Mouse (Mus musculus): Measurements from ENCODE around the gene Aldh16a1. TPM values are rescaled to one million over a fixed set of nuclear protein-coding genes. Genes with fewer than 3 reads are reported as not detected.

The Aldh16a1 gene
- polyA plus RNA-seq, 1 experiment from 2014 or later, result 19.3 TPM

- no peaks in the 10 kb centered on the region for H3K4me1 ChIP-seq (replicated peaks; ENCODE audit: control insufficient read depth, insufficient read depth, low read length)
- no peaks in the 10 kb centered on the region for H3K36me3 ChIP-seq (ENCODE audit: control insufficient read depth, insufficient read depth)
- ATAC-seq, result no peak
- H3K9ac ChIP-seq (replicated peaks; ENCODE audit: low read depth, low read length), result no peak overlapping the region
- WGBS, result 31% methylated on average over 6 of the region's 6 CpGs
- no peaks in the 10 kb centered on the region for H3K9me3 ChIP-seq (ENCODE audit: control insufficient read depth, low read length)
- no peak overlapping the region for H3K27ac ChIP-seq (ENCODE audit: low read length)
- no peak overlapping the region for H3K4me3 ChIP-seq (replicated peaks; ENCODE audit: low read length)
- no peaks in the 10 kb centered on the region for H3K27me3 ChIP-seq (replicated peaks; ENCODE audit: control insufficient read depth, insufficient read depth, low read length)
- no peak overlapping the region for H3K4me2 ChIP-seq (ENCODE audit: low read length)
Observed at GRCm38 (mm10) chr7:45106441-45106840, 47.9 kb downstream of the Aldh16a1 start.

DNA sequence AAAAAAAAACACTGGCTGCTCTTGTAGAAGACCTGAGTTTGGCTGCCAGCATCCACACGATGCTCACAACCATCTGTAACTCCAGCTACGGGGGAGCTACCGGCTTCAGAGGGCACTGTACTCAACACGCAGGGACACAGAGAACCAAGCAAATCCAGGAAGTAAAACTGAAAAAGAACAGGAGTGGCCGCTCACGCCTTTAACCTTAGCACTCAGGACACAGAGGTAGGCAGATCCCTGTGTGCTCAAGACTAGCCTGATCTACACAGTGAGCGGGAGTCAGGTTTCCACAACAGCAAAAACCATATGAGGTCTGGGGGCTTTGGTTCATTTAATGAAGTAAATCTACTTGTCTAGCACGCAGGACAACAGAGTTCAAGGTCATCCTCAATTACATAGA lies 48.9 kb downstream of the Aldh16a1 start:
- ATAC-seq, result no peak
- WGBS, result 80% methylated on average over 8 of the region's 8 CpGs
- Histone ChIP-seq H3K4me3 (replicated peaks; ENCODE audit: low read length) (no peak overlapping the region), H3K36me3 (ENCODE audit: control insufficient read depth, insufficient read depth) (no peaks in the 10 kb centered on the region), H3K9ac (replicated peaks; ENCODE audit: low read depth, low read length) (no peak overlapping the region), H3K27ac (ENCODE audit: low read length) (no peak overlapping the region), H3K27me3 (replicated peaks; ENCODE audit: control insufficient read depth, insufficient read depth, low read length) (no peaks in the 10 kb centered on the region), H3K4me1 (replicated peaks; ENCODE audit: control insufficient read depth, insufficient read depth, low read length) (no peaks in the 10 kb centered on the region), H3K9me3 (ENCODE audit: control insufficient read depth, low read length) (no peaks in the 10 kb centered on the region), H3K4me2 (ENCODE audit: low read length) (no peak overlapping the region)

DNA sequence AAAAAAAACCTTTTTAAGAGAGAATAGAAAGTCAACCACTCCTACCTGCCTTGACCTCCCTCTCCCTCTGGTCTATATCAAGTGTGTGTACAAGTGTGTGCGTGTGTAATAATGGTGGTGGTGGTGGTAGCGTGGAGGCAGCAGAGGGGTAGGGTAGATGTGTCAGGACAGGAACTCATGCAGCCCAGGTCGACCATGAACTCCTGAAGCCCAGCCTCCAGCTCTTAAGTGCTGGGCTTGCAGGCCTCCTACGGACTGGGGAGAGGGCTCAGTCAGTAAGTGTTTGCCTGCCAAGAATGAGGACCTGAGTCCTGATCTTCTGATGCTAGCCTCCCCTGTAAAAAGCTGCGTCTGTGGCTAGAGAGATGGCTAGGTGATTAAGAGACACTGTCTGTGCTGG lies 49.4 kb downstream of the Aldh16a1 start:
- 84% methylated on average over 5 of the region's 5 CpGs for WGBS
- no peak overlapping the region for H3K27ac ChIP-seq (ENCODE audit: low read length)
- no peaks in the 10 kb centered on the region for H3K27me3 ChIP-seq (replicated peaks; ENCODE audit: control insufficient read depth, insufficient read depth, low read length)
- H3K4me1 ChIP-seq (replicated peaks; ENCODE audit: control insufficient read depth, insufficient read depth, low read length), result no peaks in the 10 kb centered on the region
- no peak overlapping the region for H3K4me3 ChIP-seq (replicated peaks; ENCODE audit: low read length)
- H3K9ac ChIP-seq (replicated peaks; ENCODE audit: low read depth, low read length), result no peak overlapping the region
- no peaks in the 10 kb centered on the region for H3K9me3 ChIP-seq (ENCODE audit: control insufficient read depth, low read length)
- ATAC-seq, result no peak
- no peak overlapping the region for H3K4me2 ChIP-seq (ENCODE audit: low read length)
- H3K36me3 ChIP-seq (ENCODE audit: control insufficient read depth, insufficient read depth), result no peaks in the 10 kb centered on the region

DNA sequence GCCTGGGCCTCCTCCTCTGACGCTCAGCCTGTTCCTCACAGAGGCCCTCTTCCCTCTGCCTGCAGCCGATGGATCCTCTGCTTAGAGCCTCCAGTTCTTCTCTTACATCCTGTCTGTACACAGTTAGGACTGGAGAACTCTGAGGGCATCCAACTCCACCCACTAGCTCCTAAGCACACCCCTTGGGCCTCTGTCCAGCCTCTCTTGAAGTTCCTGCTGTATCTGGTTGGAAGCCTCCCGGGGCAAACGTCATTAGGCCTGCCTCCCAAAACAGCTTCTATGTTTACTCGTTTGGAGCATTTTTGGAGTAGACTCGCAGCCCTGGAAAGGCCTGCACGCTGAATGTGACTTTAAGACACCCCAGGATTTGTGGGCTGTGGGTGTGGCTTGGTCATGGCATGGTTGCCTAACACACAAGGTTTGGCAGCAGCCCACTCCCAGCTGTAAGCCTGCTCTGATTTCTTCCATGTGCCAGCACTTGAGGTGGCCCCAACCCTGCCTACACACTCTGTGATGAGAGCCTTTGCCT lies 50.7 kb downstream of the Aldh16a1 start, which contains the start of gene Fcgrt:
TSS of gene Fcgrt (minus strand) at position 200 of the 529 bp plus-strand sequence.
- no peak within 1 kb of the TSS for H3K9ac ChIP-seq (replicated peaks; ENCODE audit: low read depth, low read length)
- H3K27me3 ChIP-seq (replicated peaks; ENCODE audit: control insufficient read depth, insufficient read depth, low read length), result no peaks in the 10 kb centered on the region
- H3K4me1 ChIP-seq (replicated peaks; ENCODE audit: control insufficient read depth, insufficient read depth, low read length), result no peaks in the 10 kb centered on the region
- H3K36me3 ChIP-seq (ENCODE audit: control insufficient read depth, insufficient read depth), result no peaks in the 10 kb centered on the region
- 75% methylated on average over 7 of the region's 7 CpGs for WGBS
- H3K4me2 ChIP-seq (ENCODE audit: low read length), result no peak within 1 kb of the TSS
- no peak within 1 kb of the TSS for H3K27ac ChIP-seq (ENCODE audit: low read length)
- no peak within 1 kb of the TSS for H3K4me3 ChIP-seq (replicated peaks; ENCODE audit: low read length)
- ATAC-seq, result no peak
- H3K9me3 ChIP-seq (ENCODE audit: control insufficient read depth, low read length), result no peaks in the 10 kb centered on the region

DNA sequence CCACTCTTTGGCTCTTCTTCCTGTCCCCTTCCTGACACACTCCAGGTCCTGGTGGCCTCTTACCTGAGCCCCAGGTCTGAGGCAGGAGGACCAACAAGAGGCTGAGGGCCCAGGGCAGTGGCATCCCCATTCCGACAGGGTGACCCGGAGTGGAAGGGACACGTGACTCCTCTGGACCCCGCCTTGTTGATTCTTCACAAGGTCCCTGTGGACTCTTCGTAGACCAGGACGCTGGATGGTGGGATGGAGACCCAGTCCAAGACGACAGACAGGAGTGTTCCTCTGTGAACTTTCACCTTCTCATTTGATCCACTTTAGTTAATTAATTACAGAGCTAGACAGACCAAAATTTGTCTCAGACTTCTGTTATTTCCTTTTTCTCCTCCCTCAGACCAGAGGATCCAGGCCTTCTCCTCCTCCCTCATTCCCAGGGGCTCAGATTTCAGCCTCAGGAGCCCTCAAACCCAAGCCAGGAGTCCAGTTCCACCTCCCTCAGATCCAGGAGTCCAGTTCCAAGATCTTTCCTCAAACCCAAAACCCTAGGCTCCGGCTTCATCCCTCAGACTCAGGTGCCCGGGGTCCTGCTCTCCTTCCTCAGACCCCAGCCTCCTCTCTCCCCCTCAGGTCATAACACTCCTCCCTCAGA lies 51.3 kb downstream of the Aldh16a1 start:
- whole genome bisulfite sequencing, result 87% methylated on average over 9 of the region's 9 CpGs
- no peaks in the 10 kb centered on the region for H3K27me3 ChIP-seq (replicated peaks; ENCODE audit: control insufficient read depth, insufficient read depth, low read length)
- no peaks in the 10 kb centered on the region for H3K36me3 ChIP-seq (ENCODE audit: control insufficient read depth, insufficient read depth)
- H3K4me2 ChIP-seq (ENCODE audit: low read length), result no peak overlapping the region
- no peaks in the 10 kb centered on the region for H3K9me3 ChIP-seq (ENCODE audit: control insufficient read depth, low read length)
- no peaks in the 10 kb centered on the region for H3K4me1 ChIP-seq (replicated peaks; ENCODE audit: control insufficient read depth, insufficient read depth, low read length)
- no peak for ATAC-seq
- no peak overlapping the region for H3K9ac ChIP-seq (replicated peaks; ENCODE audit: low read depth, low read length)
- no peak overlapping the region for H3K27ac ChIP-seq (ENCODE audit: low read length)
- H3K4me3 ChIP-seq (replicated peaks; ENCODE audit: low read length), result no peak overlapping the region

DNA sequence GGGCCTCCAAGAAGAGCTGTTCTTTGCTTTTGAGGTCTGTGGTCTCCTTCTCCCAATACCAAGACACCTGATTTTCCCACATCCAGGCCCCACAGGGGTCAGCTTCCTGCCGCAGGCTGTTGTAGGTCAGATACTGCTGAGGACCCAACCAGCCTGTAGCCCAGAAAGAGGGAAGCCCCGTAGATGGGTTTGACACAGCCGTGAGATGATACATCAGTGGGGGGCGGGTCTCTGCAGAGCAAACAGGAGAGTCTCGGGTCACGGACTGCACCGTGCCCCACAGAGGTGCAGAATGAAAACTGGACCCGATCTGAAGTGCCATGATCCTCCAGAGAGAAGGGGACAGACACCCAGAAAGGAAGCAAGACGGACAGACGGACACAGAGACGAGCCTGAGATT lies 51.9 kb downstream of the Aldh16a1 start:
- Histone ChIP-seq H3K4me3 (replicated peaks; ENCODE audit: low read length) (no peak overlapping the region), H3K27ac (ENCODE audit: low read length) (no peak overlapping the region), H3K36me3 (ENCODE audit: control insufficient read depth, insufficient read depth) (no peaks in the 10 kb centered on the region), H3K9ac (replicated peaks; ENCODE audit: low read depth, low read length) (no peak overlapping the region), H3K4me1 (replicated peaks; ENCODE audit: control insufficient read depth, insufficient read depth, low read length) (no peaks in the 10 kb centered on the region), H3K4me2 (ENCODE audit: low read length) (no peak overlapping the region), H3K27me3 (replicated peaks; ENCODE audit: control insufficient read depth, insufficient read depth, low read length) (no peaks in the 10 kb centered on the region), H3K9me3 (ENCODE audit: control insufficient read depth, low read length) (no peaks in the 10 kb centered on the region)
- ATAC-seq, result no peak
- 92% methylated on average over 11 of the region's 11 CpGs for WGBS

DNA sequence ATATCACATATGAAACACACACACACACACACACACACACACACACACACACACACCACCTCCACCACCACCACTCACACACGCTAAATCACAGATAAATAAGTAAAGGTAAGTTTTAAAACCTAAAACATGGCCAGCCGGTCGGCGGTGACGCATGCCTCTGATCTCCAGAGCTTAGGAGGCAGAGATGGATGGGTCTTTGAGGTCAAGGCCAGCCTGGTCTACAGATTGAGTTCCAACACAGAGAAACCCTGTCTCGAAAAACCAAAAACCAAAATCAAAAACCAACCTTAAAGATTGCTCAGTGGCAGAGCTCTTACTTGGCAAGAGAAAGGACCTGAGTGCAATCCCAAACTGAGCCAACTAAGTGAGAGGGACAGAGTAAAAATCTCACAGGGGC lies 54.3 kb downstream of the Aldh16a1 start:
- ATAC-seq, result no peak
- Histone ChIP-seq H3K36me3 (ENCODE audit: control insufficient read depth, insufficient read depth) (no peaks in the 10 kb centered on the region), H3K4me1 (replicated peaks; ENCODE audit: control insufficient read depth, insufficient read depth, low read length) (no peaks in the 10 kb centered on the region), H3K27me3 (replicated peaks; ENCODE audit: control insufficient read depth, insufficient read depth, low read length) (no peaks in the 10 kb centered on the region), H3K4me3 (replicated peaks; ENCODE audit: low read length) (no peak overlapping the region), H3K9me3 (ENCODE audit: control insufficient read depth, low read length) (no peaks in the 10 kb centered on the region), H3K27ac (ENCODE audit: low read length) (no peak overlapping the region), H3K4me2 (ENCODE audit: low read length) (no peak overlapping the region), H3K9ac (replicated peaks; ENCODE audit: low read depth, low read length) (no peak overlapping the region)
- WGBS, result 96% methylated on average over 6 of the region's 6 CpGs

DNA sequence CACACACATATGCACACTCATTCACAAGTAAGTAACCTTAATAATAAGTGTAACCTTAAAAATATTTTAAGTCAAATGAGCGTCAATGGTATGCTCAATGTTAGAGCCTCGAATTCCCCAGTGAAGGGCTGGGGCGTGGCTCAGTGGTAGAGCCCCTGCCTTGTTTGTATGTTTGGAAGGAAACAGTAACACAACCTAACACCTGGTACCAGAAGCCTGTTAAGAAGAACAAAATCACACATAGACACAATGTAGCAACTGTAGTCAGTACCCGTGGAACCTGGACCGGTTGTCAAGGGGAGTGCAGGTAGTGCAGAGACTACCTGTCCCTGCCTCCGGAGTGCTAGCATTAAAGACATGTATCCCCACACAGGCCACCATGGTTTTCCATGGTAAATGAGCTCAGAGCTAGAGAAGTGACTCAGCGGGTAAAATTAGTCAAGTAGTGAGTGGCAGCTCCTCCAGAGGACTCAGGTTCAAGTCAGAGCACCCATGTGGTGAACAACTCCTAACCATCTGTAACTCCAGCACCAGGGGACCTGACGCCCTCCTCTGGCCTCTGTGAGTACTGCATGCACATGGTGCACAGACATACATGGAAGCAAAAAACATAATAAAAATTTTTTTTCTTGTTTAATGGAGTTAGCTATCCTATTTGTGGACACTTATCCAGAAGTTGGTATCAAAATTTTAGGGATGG lies 55.7 kb downstream of the Aldh16a1 start:
- H3K36me3 ChIP-seq (ENCODE audit: control insufficient read depth, insufficient read depth), result no peaks in the 10 kb centered on the region
- H3K27ac ChIP-seq (ENCODE audit: low read length), result no peak overlapping the region
- 88% methylated on average over 8 of the region's 8 CpGs for WGBS
- H3K4me2 ChIP-seq (ENCODE audit: low read length), result no peak overlapping the region
- no peaks in the 10 kb centered on the region for H3K27me3 ChIP-seq (replicated peaks; ENCODE audit: control insufficient read depth, insufficient read depth, low read length)
- no peaks in the 10 kb centered on the region for H3K4me1 ChIP-seq (replicated peaks; ENCODE audit: control insufficient read depth, insufficient read depth, low read length)
- H3K9ac ChIP-seq (replicated peaks; ENCODE audit: low read depth, low read length), result no peak overlapping the region
- no peak overlapping the region for H3K4me3 ChIP-seq (replicated peaks; ENCODE audit: low read length)
- H3K9me3 ChIP-seq (ENCODE audit: control insufficient read depth, low read length), result no peaks in the 10 kb centered on the region
- ATAC-seq, result no peak

DNA sequence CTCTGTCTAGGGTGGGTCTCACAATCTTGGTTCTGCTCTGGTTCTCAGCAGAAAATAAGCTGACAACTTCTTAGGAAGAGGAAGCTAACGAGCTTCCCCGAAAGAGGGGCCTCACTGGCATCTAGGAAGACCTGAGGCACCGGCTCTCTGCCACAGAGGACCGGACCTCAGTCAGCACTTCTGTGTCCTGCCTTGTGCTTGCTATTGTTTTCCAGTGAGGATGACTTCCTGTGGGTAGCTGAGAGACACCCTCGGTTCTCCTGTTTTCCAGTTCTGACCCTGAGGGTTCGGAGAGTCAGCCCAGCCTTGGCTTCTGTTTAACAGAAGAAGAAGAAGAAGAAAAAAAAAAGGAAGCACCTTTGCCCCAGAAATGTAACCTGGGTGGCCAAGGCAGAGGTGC lies 56.9 kb downstream of the Aldh16a1 start:
- Histone ChIP-seq H3K4me1 (replicated peaks; ENCODE audit: control insufficient read depth, insufficient read depth, low read length) (no peaks in the 10 kb centered on the region; the same call in 1 of the 2 replicates), H3K27ac (ENCODE audit: low read length) (no peak overlapping the region), H3K36me3 (ENCODE audit: control insufficient read depth, insufficient read depth) (no peaks in the 10 kb centered on the region), H3K9me3 (ENCODE audit: control insufficient read depth, low read length) (no peaks in the 10 kb centered on the region), H3K9ac (replicated peaks; ENCODE audit: low read depth, low read length) (no peak overlapping the region), H3K27me3 (replicated peaks; ENCODE audit: control insufficient read depth, insufficient read depth, low read length) (no peaks in the 10 kb centered on the region), H3K4me3 (replicated peaks; ENCODE audit: low read length) (no peak overlapping the region), H3K4me2 (ENCODE audit: low read length) (no peak overlapping the region)
- no peak for ATAC-seq
- 58% methylated on average over 6 of the region's 6 CpGs for WGBS
